Mouse (Mus musculus): ENCODE measurements around the gene Kif1a. TPM values are rescaled to one million over a fixed set of nuclear protein-coding genes. Genes with fewer than 3 reads are reported as not detected.

Kif1a gene
- polyA plus RNA-seq, 1 experiment, result 2.2 TPM

GRCm38 (mm10) chr1:93010731-93011130, 91.0 kb downstream of the Kif1a start:
- Histone ChIP-seq H3K4me3 (replicated peaks; ENCODE audit: control insufficient read depth, low read depth, low read length) (no peak overlapping the region), H3K27ac (ENCODE audit: control insufficient read depth, insufficient read depth, low read depth, low read length, poor library complexity) (no peak overlapping the region), H3K4me1 (ENCODE audit: control insufficient read depth, insufficient read depth, low read length) (peaks cover 2% of the 10 kb centered on the region; the same call in 1 of the 2 replicates)
- WGBS, result 25% methylated on average over 3 of the region's 3 CpGs
- TF ChIP-seq POLR2A (IDR thresholded peaks at IDR 0.05; ENCODE audit: borderline replicate concordance, control insufficient read depth, low read depth, low read length), result no peak
- TF ChIP-seq CTCF (IDR thresholded peaks at IDR 0.05; ENCODE audit: control insufficient read depth, insufficient read depth, low read length), result peak; percentile 51; the same call in 1 of the 2 replicates

GRCm38 (mm10) chr1:93009196-93009595, 92.6 kb downstream of the Kif1a start:
- TF ChIP-seq CTCF (IDR thresholded peaks at IDR 0.05; ENCODE audit: control insufficient read depth, insufficient read depth, low read length), result no peak
- no peak for TF ChIP-seq POLR2A (IDR thresholded peaks at IDR 0.05; ENCODE audit: borderline replicate concordance, control insufficient read depth, low read depth, low read length)
- no peaks in the 10 kb centered on the region; the same call in 1 of the 2 replicates for H3K4me1 ChIP-seq (ENCODE audit: control insufficient read depth, insufficient read depth, low read length)
- H3K27ac ChIP-seq (ENCODE audit: control insufficient read depth, insufficient read depth, low read depth, low read length, poor library complexity), result no peak overlapping the region
- 66% methylated on average over 4 of the region's 4 CpGs for WGBS
- no peak overlapping the region for H3K4me3 ChIP-seq (replicated peaks; ENCODE audit: control insufficient read depth, low read depth, low read length)

- WGBS, result 58% methylated on average over 7 of the region's 7 CpGs
- Histone ChIP-seq H3K27ac (ENCODE audit: control insufficient read depth, insufficient read depth, low read depth, low read length, poor library complexity) (no peak within 1 kb of the TSS), H3K4me1 (ENCODE audit: control insufficient read depth, insufficient read depth, low read length) (no peaks in the 10 kb centered on the region; the same call in 1 of the 2 replicates), H3K4me3 (replicated peaks; ENCODE audit: control insufficient read depth, low read depth, low read length) (no peak within 1 kb of the TSS)
- TF ChIP-seq POLR2A (IDR thresholded peaks at IDR 0.05; ENCODE audit: borderline replicate concordance, control insufficient read depth, low read depth, low read length) (no peak), CTCF (IDR thresholded peaks at IDR 0.05; ENCODE audit: control insufficient read depth, insufficient read depth, low read length) (no peak)
Measured at GRCm38 (mm10) chr1:93006061-93006460, 95.7 kb downstream of the Kif1a start, which contains the start of gene Aqp12. Aqp12 (plus strand) TSS chr1:93006334.

GRCm38 (mm10) chr1:92992880-92993279, 108.9 kb downstream of the Kif1a start:
- no peak overlapping the region for H3K4me3 ChIP-seq (replicated peaks; ENCODE audit: control insufficient read depth, low read depth, low read length)
- WGBS, result 70% methylated on average over 2 of the region's 2 CpGs
- no peak overlapping the region for H3K27ac ChIP-seq (ENCODE audit: control insufficient read depth, insufficient read depth, low read depth, low read length, poor library complexity)

GRCm38 (mm10) chr1:92992214-92992855, 109.4 kb downstream of the Kif1a start:
- no peak for TF ChIP-seq CTCF (IDR thresholded peaks at IDR 0.05; ENCODE audit: control insufficient read depth, insufficient read depth, low read length)
- no peak for TF ChIP-seq POLR2A (IDR thresholded peaks at IDR 0.05; ENCODE audit: borderline replicate concordance, control insufficient read depth, low read depth, low read length)
- 53% methylated on average over 6 of the region's 6 CpGs for WGBS
- Histone ChIP-seq H3K4me1 (ENCODE audit: control insufficient read depth, insufficient read depth, low read length) (no peaks in the 10 kb centered on the region), H3K4me3 (replicated peaks; ENCODE audit: control insufficient read depth, low read depth, low read length) (no peak overlapping the region), H3K27ac (ENCODE audit: control insufficient read depth, insufficient read depth, low read depth, low read length, poor library complexity) (no peak overlapping the region)

More at GRCm38 (mm10) chr1:92992880-92993279, 108.9 kb downstream of the Kif1a start:
- H3K4me1 ChIP-seq (ENCODE audit: control insufficient read depth, insufficient read depth, low read length), result no peaks in the 10 kb centered on the region
- TF ChIP-seq CTCF (IDR thresholded peaks at IDR 0.05; ENCODE audit: control insufficient read depth, insufficient read depth, low read length), result no peak
- no peak for TF ChIP-seq POLR2A (IDR thresholded peaks at IDR 0.05; ENCODE audit: borderline replicate concordance, control insufficient read depth, low read depth, low read length)

GRCm38 (mm10) chr1:92989891-92990290, 111.9 kb downstream of the Kif1a start:
- Histone ChIP-seq H3K4me1 (ENCODE audit: control insufficient read depth, insufficient read depth, low read length) (no peaks in the 10 kb centered on the region), H3K27ac (ENCODE audit: control insufficient read depth, insufficient read depth, low read depth, low read length, poor library complexity) (no peak overlapping the region), H3K4me3 (replicated peaks; ENCODE audit: control insufficient read depth, low read depth, low read length) (no peak overlapping the region)
- 73% methylated on average over 4 of the region's 4 CpGs for WGBS
- TF ChIP-seq POLR2A (IDR thresholded peaks at IDR 0.05; ENCODE audit: borderline replicate concordance, control insufficient read depth, low read depth, low read length) (no peak), CTCF (IDR thresholded peaks at IDR 0.05; ENCODE audit: control insufficient read depth, insufficient read depth, low read length) (no peak)

- no peaks in the 10 kb centered on the region for H3K4me1 ChIP-seq (ENCODE audit: control insufficient read depth, insufficient read depth, low read length)
- 77% methylated on average over 4 of the region's 4 CpGs for WGBS
- H3K27ac ChIP-seq (ENCODE audit: control insufficient read depth, insufficient read depth, low read depth, low read length, poor library complexity), result no peak overlapping the region
- TF ChIP-seq CTCF (IDR thresholded peaks at IDR 0.05; ENCODE audit: control insufficient read depth, insufficient read depth, low read length) (no peak), POLR2A (IDR thresholded peaks at IDR 0.05; ENCODE audit: borderline replicate concordance, control insufficient read depth, low read depth, low read length) (no peak)
- no peak overlapping the region for H3K4me3 ChIP-seq (replicated peaks; ENCODE audit: control insufficient read depth, low read depth, low read length)
Measured at GRCm38 (mm10) chr1:92988894-92989293, 112.9 kb downstream of the Kif1a start.

GRCm38 (mm10) chr1:92984999-92985398, 116.8 kb downstream of the Kif1a start:
- Histone ChIP-seq H3K27ac (ENCODE audit: control insufficient read depth, insufficient read depth, low read depth, low read length, poor library complexity) (no peak overlapping the region), H3K4me1 (ENCODE audit: control insufficient read depth, insufficient read depth, low read length) (no peaks in the 10 kb centered on the region), H3K4me3 (replicated peaks; ENCODE audit: control insufficient read depth, low read depth, low read length) (no peak overlapping the region)
- 68% methylated on average over 5 of the region's 5 CpGs for WGBS
- peak; percentile 23; the same call in 1 of the 2 replicates for TF ChIP-seq CTCF (IDR thresholded peaks at IDR 0.05; ENCODE audit: control insufficient read depth, insufficient read depth, low read length)
- no peak for TF ChIP-seq POLR2A (IDR thresholded peaks at IDR 0.05; ENCODE audit: borderline replicate concordance, control insufficient read depth, low read depth, low read length)
